Mouse (Mus musculus) embryonic facial prominence, embryonic 13.5 days (tissue): ENCODE measurements at regions not wholly inside any gene's neighbourhood (a gene's known extent, or its start where the extent isn't known, plus 50 kb on each side); places are given as distances from the start of the nearest gene placed in this dataset.

Source experiments
- ATAC-seq: fragments of 200-750 bp; cut with Nextera tagmentation; 2 replicates; pipeline ENCODE4 v1.8.0; 2017; ENCODE audit warnings: low read depth; ENCODE audit not compliant: insufficient number of reproducible peaks, insufficient read depth, low FRiP score, low TSS enrichment
- H3K27ac ChIP-seq: fragments of 300-500 bp; sonication (generic); 2 replicates; pipeline ENCODE4 v1.5.1; 2015; ENCODE audit warnings: moderate library complexity, mild to moderate bottlenecking, inconsistent platforms
- H3K27me3 ChIP-seq: fragments of 300-500 bp; sonication (generic); 2 replicates; pipeline ENCODE4 v1.6.1; 2015; ENCODE audit warnings: mild to moderate bottlenecking, inconsistent platforms
- H3K36me3 ChIP-seq: fragments of 300-500 bp; sonication (generic); 2 replicates; pipeline ENCODE4 v1.6.1; 2015; ENCODE audit warnings: mild to moderate bottlenecking, inconsistent platforms
- H3K4me1 ChIP-seq: fragments of 300-500 bp; sonication (generic); 2 replicates; pipeline ENCODE4 v1.6.1; 2015; ENCODE audit warnings: inconsistent platforms
- H3K4me2 ChIP-seq: fragments of 300-500 bp; sonication (generic); 2 replicates; pipeline ENCODE4 v1.6.1; 2015; ENCODE audit warnings: moderate library complexity, mild to moderate bottlenecking, inconsistent platforms
- H3K4me3 ChIP-seq: fragments of 300-500 bp; sonication (generic); 2 replicates; pipeline ENCODE4 v1.5.1; 2015; ENCODE audit warnings: mild to moderate bottlenecking, inconsistent platforms
- H3K9ac ChIP-seq: fragments of 300-500 bp; sonication (generic); 2 replicates; pipeline ENCODE4 v1.6.1; 2015; ENCODE audit warnings: mild to moderate bottlenecking, inconsistent platforms
- H3K9me3 ChIP-seq: fragments of 300-500 bp; sonication (generic); 2 replicates; pipeline ENCODE4 v1.6.1; 2016; ENCODE audit warnings: inconsistent platforms
- WGBS: fragments of 180-500 bp; shearing (Covaris S2); methylation state at CpG from one replicate; pipeline ENCODE4 v1.1.7; 2015; ENCODE audit warnings: mixed read lengths; 5-methylcytosine and 5-hydroxymethylcytosine counted together

GRCm38 (mm10) chr1:30751138-30751907, 122.4 kb downstream of the Phf3 start:
- Histone ChIP-seq H3K27me3 (no peaks in the 10 kb centered on the region), H3K4me2 (no peak overlapping the region), H3K9ac (no peak overlapping the region), H3K4me3 (no peak overlapping the region), H3K4me1 (no peaks in the 10 kb centered on the region), H3K9me3 (no peaks in the 10 kb centered on the region), H3K36me3 (no peaks in the 10 kb centered on the region), H3K27ac (no peak overlapping the region)
- ATAC-seq = no peak
- WGBS = 76% methylated on average over 3 of the region's 3 CpGs

- no peaks in the 10 kb centered on the region for H3K9me3 ChIP-seq
- H3K4me2 ChIP-seq = no peak overlapping the region
- H3K4me3 ChIP-seq = no peak overlapping the region
- no peaks in the 10 kb centered on the region for H3K36me3 ChIP-seq
- H3K9ac ChIP-seq = no peak overlapping the region
- no peaks in the 10 kb centered on the region for H3K4me1 ChIP-seq
- no peak for ATAC-seq
- no peak overlapping the region for H3K27ac ChIP-seq
- H3K27me3 ChIP-seq = no peaks in the 10 kb centered on the region
Observed at GRCm38 (mm10) chr1:30741955-30742354, 131.8 kb downstream of the Phf3 start.

- WGBS = 71% methylated on average over 3 of the region's 3 CpGs
Observed at GRCm38 (mm10) chr1:30740831-30741230, 132.9 kb downstream of the Phf3 start.

GRCm38 (mm10) chr1:30721519-30721918, 152.2 kb downstream of the Phf3 start:
- no peak overlapping the region for H3K4me3 ChIP-seq
- no peaks in the 10 kb centered on the region for H3K36me3 ChIP-seq
- no peak overlapping the region for H3K9ac ChIP-seq
- H3K4me1 ChIP-seq = no peaks in the 10 kb centered on the region
- no peak for ATAC-seq
- no peak overlapping the region for H3K27ac ChIP-seq
- 66% methylated on average over 2 of the region's 2 CpGs for WGBS
- no peaks in the 10 kb centered on the region for H3K27me3 ChIP-seq
- no peaks in the 10 kb centered on the region for H3K9me3 ChIP-seq
- no peak overlapping the region for H3K4me2 ChIP-seq

More at GRCm38 (mm10) chr1:30740831-30741230, 132.9 kb downstream of the Phf3 start:
- Histone ChIP-seq H3K27me3 (no peaks in the 10 kb centered on the region), H3K36me3 (no peaks in the 10 kb centered on the region), H3K9me3 (no peaks in the 10 kb centered on the region), H3K27ac (no peak overlapping the region), H3K9ac (no peak overlapping the region), H3K4me1 (no peaks in the 10 kb centered on the region), H3K4me2 (no peak overlapping the region), H3K4me3 (no peak overlapping the region)
- ATAC-seq = no peak

DNA sequence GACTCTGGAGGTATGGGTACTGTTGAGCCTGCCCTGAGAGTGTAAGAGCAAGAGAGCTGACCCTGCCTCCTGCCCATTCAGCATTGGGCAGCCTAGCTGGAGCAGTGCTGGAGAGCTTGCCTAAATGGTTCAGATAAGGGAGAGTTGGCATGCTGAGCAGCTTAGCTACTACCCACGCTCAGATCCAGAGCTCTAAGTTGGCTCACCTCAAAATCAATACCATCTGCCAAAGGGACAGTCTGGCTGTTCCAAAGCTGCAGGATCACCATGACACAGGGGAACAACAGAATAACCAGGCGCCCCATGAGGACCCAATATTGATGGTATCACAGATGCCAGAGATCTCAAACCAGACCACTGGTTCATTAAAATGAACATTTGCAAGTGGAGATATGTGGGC, 152.9 kb downstream of the Phf3 start:
- Histone ChIP-seq H3K36me3 (no peaks in the 10 kb centered on the region), H3K9me3 (no peaks in the 10 kb centered on the region), H3K27me3 (no peaks in the 10 kb centered on the region), H3K4me3 (no peak overlapping the region), H3K4me2 (no peak overlapping the region), H3K27ac (no peak overlapping the region), H3K4me1 (no peaks in the 10 kb centered on the region), H3K9ac (no peak overlapping the region)
- WGBS = 75% methylated on average over 2 of the region's 2 CpGs
- 0 out of 2 replicates have a peak, but pooled peaks have one; percentile 64 for ATAC-seq

DNA sequence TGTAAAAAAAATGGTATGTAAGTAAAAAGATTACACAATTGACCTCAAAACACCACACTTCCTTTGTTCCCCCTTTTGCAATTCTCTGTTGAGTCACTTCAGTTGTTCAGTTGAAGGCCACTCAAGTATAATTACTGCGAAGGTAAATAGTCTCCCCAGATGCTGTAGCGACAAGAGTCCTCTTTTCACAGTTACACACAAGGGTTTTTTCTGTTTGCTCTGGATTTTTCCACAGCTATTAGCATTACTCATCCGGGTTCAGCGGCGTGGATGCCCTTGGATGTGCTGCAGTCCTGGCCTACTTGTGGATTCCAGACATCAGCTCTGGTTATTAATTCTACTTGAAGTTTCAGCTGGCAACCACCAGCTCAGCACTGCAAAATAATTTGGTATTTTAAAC, 155.1 kb downstream of the Phf3 start:
- H3K9me3 ChIP-seq = no peaks in the 10 kb centered on the region
- H3K27ac ChIP-seq = no peak overlapping the region
- WGBS = 75% methylated on average over 5 of the region's 5 CpGs
- no peaks in the 10 kb centered on the region for H3K4me1 ChIP-seq
- H3K4me3 ChIP-seq = no peak overlapping the region
- H3K4me2 ChIP-seq = no peak overlapping the region
- H3K9ac ChIP-seq = no peak overlapping the region
- no peak for ATAC-seq
- H3K27me3 ChIP-seq = no peaks in the 10 kb centered on the region
- H3K36me3 ChIP-seq = no peaks in the 10 kb centered on the region

DNA sequence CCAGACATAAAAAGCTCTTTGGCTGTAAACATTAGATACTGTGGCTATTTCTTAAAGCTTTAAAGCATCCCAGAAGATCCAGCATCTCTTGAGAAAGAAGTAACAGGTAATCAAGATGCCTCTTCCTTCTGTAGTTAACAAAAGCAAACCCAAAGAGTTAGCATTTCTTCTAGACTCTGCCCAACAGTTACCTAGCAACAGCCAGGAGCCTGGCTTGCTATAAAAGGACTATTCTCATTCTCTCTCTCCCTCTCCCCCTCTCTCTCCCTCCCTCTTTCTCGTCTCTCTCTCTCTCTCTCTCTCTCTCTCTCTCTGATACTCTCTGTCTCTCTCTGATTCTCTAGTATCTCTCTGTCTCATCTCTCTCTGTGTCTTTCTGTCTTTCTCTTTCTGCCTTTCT, 157.4 kb downstream of the Phf3 start:
- Histone ChIP-seq H3K9ac (no peak overlapping the region), H3K9me3 (no peaks in the 10 kb centered on the region), H3K4me3 (no peak overlapping the region), H3K4me1 (no peaks in the 10 kb centered on the region), H3K27me3 (no peaks in the 10 kb centered on the region), H3K4me2 (no peak overlapping the region), H3K27ac (no peak overlapping the region), H3K36me3 (no peaks in the 10 kb centered on the region)
- no peak for ATAC-seq
- 75% methylated on average over 1 of the region's 1 CpGs for WGBS

GRCm38 (mm10) chr1:30701116-30701515, 172.6 kb downstream of the Phf3 start:
- Histone ChIP-seq H3K4me3 (no peak overlapping the region), H3K9ac (no peak overlapping the region), H3K27ac (no peak overlapping the region), H3K4me2 (no peak overlapping the region), H3K27me3 (no peaks in the 10 kb centered on the region), H3K4me1 (no peaks in the 10 kb centered on the region), H3K36me3 (no peaks in the 10 kb centered on the region), H3K9me3 (no peaks in the 10 kb centered on the region)
- no peak for ATAC-seq
- WGBS = 70% methylated on average over 3 of the region's 3 CpGs

- no peaks in the 10 kb centered on the region for H3K9me3 ChIP-seq
- H3K27me3 ChIP-seq = no peaks in the 10 kb centered on the region
- H3K4me2 ChIP-seq = no peak overlapping the region
- H3K4me1 ChIP-seq = no peaks in the 10 kb centered on the region
- no peak overlapping the region for H3K9ac ChIP-seq
- no peak for ATAC-seq
- H3K4me3 ChIP-seq = no peak overlapping the region
- H3K36me3 ChIP-seq = no peaks in the 10 kb centered on the region
- 42% methylated on average over 10 of the region's 10 CpGs for WGBS
- H3K27ac ChIP-seq = no peak overlapping the region
Observed at GRCm38 (mm10) chr1:30700399-30701081, 173.2 kb downstream of the Phf3 start.

GRCm38 (mm10) chr1:30696342-30696741, 177.4 kb downstream of the Phf3 start:
- Histone ChIP-seq H3K9ac (no peak overlapping the region), H3K4me1 (no peaks in the 10 kb centered on the region), H3K27me3 (no peaks in the 10 kb centered on the region), H3K4me2 (no peak overlapping the region), H3K9me3 (no peaks in the 10 kb centered on the region), H3K36me3 (no peaks in the 10 kb centered on the region), H3K4me3 (no peak overlapping the region), H3K27ac (no peak overlapping the region)
- no peak for ATAC-seq

DNA sequence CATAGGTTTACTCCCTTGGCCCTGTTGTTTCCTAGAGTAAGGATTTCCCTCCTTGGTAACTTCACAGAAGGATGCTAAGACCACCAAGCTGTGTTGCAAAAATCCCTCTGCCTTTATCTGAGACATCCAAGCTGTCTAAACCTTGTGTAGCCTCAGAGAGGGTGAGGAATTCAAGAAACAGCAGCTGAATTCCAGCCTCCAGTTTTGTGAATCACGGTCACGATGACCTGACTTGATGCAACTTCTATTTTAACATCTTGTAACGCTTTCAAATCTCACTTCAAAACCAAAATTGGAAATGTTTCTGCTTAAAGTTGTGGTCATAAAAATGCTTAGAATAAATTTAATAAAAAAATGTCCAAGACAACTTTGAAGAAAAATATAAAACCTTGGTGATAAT, 188.4 kb downstream of the Phf3 start:
- no peak for ATAC-seq
- H3K27ac ChIP-seq = no peak overlapping the region
- H3K4me1 ChIP-seq = no peaks in the 10 kb centered on the region
- H3K9ac ChIP-seq = no peak overlapping the region
- H3K4me3 ChIP-seq = no peak overlapping the region
- no peak overlapping the region for H3K4me2 ChIP-seq
- no peaks in the 10 kb centered on the region for H3K27me3 ChIP-seq
- 84% methylated on average over 3 of the region's 3 CpGs for WGBS
- no peaks in the 10 kb centered on the region for H3K9me3 ChIP-seq
- no peaks in the 10 kb centered on the region for H3K36me3 ChIP-seq

- 71% methylated on average over 2 of the region's 2 CpGs for WGBS
- no peak for ATAC-seq
- H3K4me3 ChIP-seq = no peak overlapping the region
Observed at GRCm38 (mm10) chr1:30683889-30684288, 189.8 kb downstream of the Phf3 start.

More at GRCm38 (mm10) chr1:30683889-30684288, 189.8 kb downstream of the Phf3 start:
- no peak overlapping the region for H3K27ac ChIP-seq
- H3K36me3 ChIP-seq = no peaks in the 10 kb centered on the region
- H3K9ac ChIP-seq = no peak overlapping the region
- no peaks in the 10 kb centered on the region for H3K9me3 ChIP-seq
- no peaks in the 10 kb centered on the region for H3K27me3 ChIP-seq
- no peak overlapping the region for H3K4me2 ChIP-seq
- H3K4me1 ChIP-seq = no peaks in the 10 kb centered on the region
